Mouse (Mus musculus) lung, postnatal 0 days (tissue): Measurements from ENCODE around the gene Hist1h4j. TPM values are rescaled to one million over a fixed set of nuclear protein-coding genes. Genes with fewer than 3 reads are reported as not detected.
"Not testable (repeated sequence)": the region's sequence is repeated elsewhere in the genome, so short reads cannot be mapped to it uniquely, and the experiment has no call there.

Experiments
- ATAC-seq: fragments of 200-750 bp; cut with Nextera tagmentation; 2 replicates; pipeline ENCODE4 v1.8.0; 2017; ENCODE audit warnings: moderate library complexity
- DNase-seq: peaks from one replicate; pipeline ENCODE4 v3.0.0-alpha.2; 2016; ENCODE audit warnings: low spot score
- H3K27ac ChIP-seq: fragments of 300-500 bp; sonication (generic); 2 replicates; pipeline ENCODE4 v1.5.1; 2014; ENCODE audit warnings: antibody characterized with exemption, mild to moderate bottlenecking, low read length, mixed read lengths
- H3K27me3 ChIP-seq: fragments of 300-500 bp; sonication (generic); replicated peaks from 2 replicates; pipeline ENCODE4 v1.6.1; 2014; ENCODE audit warnings: low read length, mixed read lengths; ENCODE audit not compliant: insufficient read depth
- H3K36me3 ChIP-seq: fragments of 300-500 bp; sonication (generic); 2 replicates; pipeline ENCODE4 v1.6.1; 2014; ENCODE audit warnings: low read length, mixed read lengths; ENCODE audit not compliant: insufficient read depth
- H3K4me1 ChIP-seq: fragments of 300-500 bp; sonication (generic); 2 replicates; pipeline ENCODE4 v1.6.1; 2014; ENCODE audit warnings: antibody characterized with exemption, low read depth, low read length, mixed read lengths; ENCODE audit not compliant: insufficient read depth
- H3K4me2 ChIP-seq: fragments of 300-500 bp; sonication (generic); replicated peaks from 2 replicates; pipeline ENCODE4 v1.6.1; 2014; ENCODE audit warnings: low read depth, mild to moderate bottlenecking, low read length, moderate library complexity, mixed read lengths
- H3K4me3 ChIP-seq: fragments of 300-500 bp; sonication (generic); 2 replicates; pipeline ENCODE4 v1.5.1; 2014; ENCODE audit warnings: low read depth, low read length
- H3K9ac ChIP-seq: fragments of 300-500 bp; sonication (generic); replicated peaks from 2 replicates; pipeline ENCODE4 v1.6.1; 2014; ENCODE audit warnings: low read depth, mild to moderate bottlenecking
- H3K9me3 ChIP-seq: fragments of 300-500 bp; sonication (generic); 2 replicates; pipeline ENCODE4 v1.6.1; 2016; ENCODE audit warnings: low read length, mixed read lengths
- CTCF ChIP-seq: IDR thresholded peaks from 2 replicates; pipeline ENCODE4 v1.5.1; 2016; ENCODE audit warnings: antibody characterized with exemption, mild to moderate bottlenecking
- EP300 ChIP-seq: IDR thresholded peaks from 2 replicates; pipeline ENCODE4 v1.6.1; 2016; ENCODE audit warnings: antibody characterized with exemption, mild to moderate bottlenecking, control low read depth
- WGBS: fragments of 180-500 bp; shearing (Covaris S2); extraction: QIAGEN DNeasy Blood & Tissue Kit; methylation state at CpG from one replicate; pipeline ENCODE4 v1.1.7; 2014; 5-methylcytosine and 5-hydroxymethylcytosine counted together
- polyA plus RNA-seq: library from polyadenylated mRNA; unstranded; fragments of >200 nt; fragmentation: Nextera tagmentation; extraction: Ambion mirVana; gene quantifications from 2 replicates; pipeline ENCODE4 v1.2.1, GENCODE M21; 2015

The Hist1h4j gene
- polyA plus RNA-seq, result not detected in 2 replicates

DNA sequence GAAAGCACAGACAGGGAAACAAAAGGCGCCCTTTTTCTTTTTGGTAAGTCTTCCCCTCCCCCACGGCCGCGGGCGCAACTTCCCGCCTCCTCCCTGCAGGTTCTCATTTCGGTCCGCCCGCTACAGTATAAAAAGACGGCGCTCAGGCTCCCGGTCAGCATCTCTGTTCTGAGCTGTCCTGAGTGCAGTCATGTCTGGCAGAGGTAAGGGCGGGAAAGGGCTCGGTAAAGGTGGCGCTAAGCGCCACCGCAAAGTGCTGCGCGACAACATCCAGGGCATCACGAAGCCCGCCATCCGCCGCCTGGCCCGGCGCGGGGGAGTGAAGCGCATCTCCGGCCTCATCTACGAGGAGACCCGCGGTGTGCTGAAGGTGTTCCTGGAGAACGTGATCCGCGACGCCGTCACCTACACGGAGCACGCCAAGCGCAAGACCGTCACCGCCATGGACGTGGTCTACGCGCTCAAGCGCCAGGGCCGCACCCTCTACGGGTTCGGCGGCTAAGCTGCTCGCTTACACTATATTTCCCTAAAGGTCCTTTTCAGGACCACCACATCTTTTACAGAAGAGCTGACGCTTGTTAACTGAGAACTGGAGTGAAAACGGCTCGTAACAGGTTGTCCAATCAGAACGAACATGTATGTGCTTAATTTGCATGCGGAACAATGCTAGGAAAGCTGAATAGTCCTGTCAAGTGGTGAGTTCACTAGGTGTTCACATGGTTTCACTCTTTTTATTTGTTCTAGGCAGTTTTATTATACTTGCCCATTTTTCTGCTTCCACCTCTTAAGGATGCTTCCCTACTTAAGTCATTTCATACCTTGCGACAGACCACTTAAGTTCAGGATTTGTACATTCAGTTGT lies at the start of gene Hist1h4j:
Gene Hist1h4j (plus strand): TSS at position 159 of the 862 bp plus-strand sequence.
- DNase-seq, result peak; percentile 84
- Histone ChIP-seq H3K27ac (peak within 1 kb of the TSS; percentile 75), H3K9ac (peak within 1 kb of the TSS; percentile 2; the same call in 1 of the 2 replicates), H3K4me2 (peak within 1 kb of the TSS; percentile 61), H3K4me3 (peak within 1 kb of the TSS; percentile 47)
- H3K9me3 ChIP-seq, H3K36me3 ChIP-seq, H3K4me1 ChIP-seq, H3K27me3 ChIP-seq: not testable (repeated sequence)
- ATAC-seq, result peak; percentile 85
- whole genome bisulfite sequencing, result under 1% methylated on average over 39 of the region's 56 CpGs

DNA sequence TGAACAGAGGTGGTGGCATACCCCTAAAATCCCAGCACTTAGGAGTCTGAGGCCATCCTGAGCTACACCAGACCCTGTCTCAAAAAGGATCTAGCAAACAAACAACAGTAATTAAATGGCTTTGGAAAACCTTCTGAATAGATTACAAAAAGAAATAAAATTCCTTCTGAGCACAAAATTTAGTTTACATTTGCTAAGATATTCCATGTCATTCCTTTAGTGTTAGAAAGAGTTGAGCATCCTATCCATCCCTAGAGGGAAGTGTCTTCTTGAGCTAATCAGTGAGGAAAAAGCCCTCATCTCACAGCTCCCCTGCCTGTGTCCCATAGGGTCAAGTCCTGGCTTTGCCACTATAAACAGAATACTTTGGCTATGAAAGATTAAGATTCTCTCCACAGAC lies 37.1 kb upstream of the Hist1h4j start, which contains the start of gene Olfr1359:
Gene Olfr1359 (plus strand): TSS at position 301 of the 400 bp plus-strand sequence.
- ATAC-seq (no peak), DNase-seq (no peak)
- Histone ChIP-seq H3K27me3 (no peaks in the 10 kb centered on the region), H3K36me3 (no peaks in the 10 kb centered on the region), H3K27ac (no peak within 1 kb of the TSS), H3K9ac (no peak within 1 kb of the TSS), H3K4me3 (no peak within 1 kb of the TSS), H3K4me1 (no peaks in the 10 kb centered on the region), H3K9me3 (no peaks in the 10 kb centered on the region), H3K4me2 (no peak within 1 kb of the TSS)
- no peak for TF ChIP-seq EP300
- TF ChIP-seq CTCF, result no peak

DNA sequence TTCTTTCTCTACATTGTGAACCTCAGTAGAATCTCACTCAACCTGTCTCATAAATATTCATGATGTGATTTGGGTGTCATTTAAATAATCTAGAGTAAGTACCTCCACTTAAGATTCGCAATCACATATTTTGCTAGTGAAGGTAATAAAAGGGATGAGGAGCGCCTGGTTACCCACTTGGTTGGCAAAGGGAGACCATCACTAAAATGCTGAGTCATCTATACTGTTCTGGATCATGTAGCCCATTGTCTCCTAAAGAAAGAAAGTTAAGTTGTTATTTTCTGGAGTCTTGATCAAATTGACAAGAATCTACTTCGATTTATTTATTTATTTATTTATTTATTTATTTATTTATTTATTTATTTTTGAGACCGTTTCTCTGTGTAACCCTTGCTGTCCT lies 28.2 kb upstream of the Hist1h4j start:
- Histone ChIP-seq H3K4me1 (no peaks in the 10 kb centered on the region), H3K27ac (no peak overlapping the region), H3K4me2 (no peak overlapping the region), H3K27me3 (no peaks in the 10 kb centered on the region), H3K4me3 (no peak overlapping the region), H3K9ac (no peak overlapping the region), H3K9me3 (no peaks in the 10 kb centered on the region), H3K36me3 (no peaks in the 10 kb centered on the region)
- ATAC-seq (no peak), DNase-seq (no peak)
- WGBS, result 65% methylated on average over 4 of the region's 4 CpGs
- TF ChIP-seq CTCF (no peak), EP300 (no peak)

GRCm38 (mm10) chr13:21710031-21710711 lies 24.7 kb upstream of the Hist1h4j start:
- H3K36me3 ChIP-seq, result no peaks in the 10 kb centered on the region
- H3K4me1 ChIP-seq, result peaks cover 4% of the 10 kb centered on the region; the same call in 1 of the 2 replicates
- H3K27me3 ChIP-seq, result no peaks in the 10 kb centered on the region
- H3K9ac ChIP-seq, result peak overlapping the region; percentile 37; the same call in 1 of the 2 replicates
- peak overlapping the region; percentile 60 for H3K4me2 ChIP-seq
- WGBS, result under 1% methylated on average over 32 of the region's 32 CpGs
- peak overlapping the region; percentile 74 for H3K27ac ChIP-seq
- peak overlapping the region; percentile 72 for H3K4me3 ChIP-seq
- ATAC-seq (peak; percentile 83), DNase-seq (peak; percentile 95)
- H3K9me3 ChIP-seq, result no peaks in the 10 kb centered on the region
- TF ChIP-seq EP300, result peak; percentile 33; the same call in 1 of the 2 replicates
- TF ChIP-seq CTCF, result peak; percentile 88

DNA sequence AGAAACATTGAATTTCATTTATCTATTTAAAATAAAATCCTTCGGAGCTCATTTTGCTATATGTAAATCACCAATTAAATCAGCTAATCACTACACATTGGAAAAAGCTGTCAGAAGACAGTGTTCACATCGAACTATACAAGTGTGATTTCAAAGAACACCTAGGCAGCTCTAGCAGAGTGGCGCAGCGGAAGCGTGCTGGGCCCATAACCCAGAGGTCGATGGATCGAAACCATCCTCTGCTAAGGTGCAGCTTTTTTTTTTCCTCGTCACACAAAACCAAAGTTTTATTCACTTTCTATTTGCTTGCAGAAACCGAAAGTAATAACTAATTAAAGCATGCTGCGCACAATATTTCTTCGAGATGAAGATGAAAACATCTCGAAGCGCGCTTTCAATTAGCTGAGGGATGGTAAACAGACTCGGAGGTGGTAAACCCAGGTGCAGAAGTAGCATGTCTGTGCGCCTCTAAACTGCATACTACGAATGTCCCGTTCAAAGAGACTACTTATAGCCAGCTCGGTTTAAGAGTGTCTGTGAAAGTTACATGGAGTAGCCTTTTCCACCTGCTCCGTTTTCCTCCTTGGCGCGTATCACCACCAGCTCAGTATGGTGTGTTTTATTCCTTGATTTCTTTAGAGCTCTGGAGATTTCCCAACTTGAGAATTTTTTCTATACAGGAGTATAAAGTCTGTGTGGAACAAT lies 23.9 kb upstream of the Hist1h4j start:
- no peak overlapping the region for H3K9ac ChIP-seq
- no peaks in the 10 kb centered on the region for H3K27me3 ChIP-seq
- DNase-seq, result peak; percentile 71
- peak overlapping the region; percentile 60 for H3K4me2 ChIP-seq
- peak overlapping the region; percentile 72 for H3K4me3 ChIP-seq
- peak; percentile 76 for ATAC-seq
- peaks cover 8% of the 10 kb centered on the region; the same call in 1 of the 2 replicates for H3K4me1 ChIP-seq
- 3% methylated on average over 22 of the region's 22 CpGs for WGBS
- no peaks in the 10 kb centered on the region for H3K9me3 ChIP-seq
- TF ChIP-seq EP300 (no peak), CTCF (no peak)
- H3K36me3 ChIP-seq, result no peaks in the 10 kb centered on the region
- H3K27ac ChIP-seq, result no peak overlapping the region

GRCm38 (mm10) chr13:21711698-21712097 lies 23.2 kb upstream of the Hist1h4j start:
- H3K9me3 ChIP-seq, result no peaks in the 10 kb centered on the region
- DNase-seq (no peak), ATAC-seq (no peak)
- H3K36me3 ChIP-seq, result no peaks in the 10 kb centered on the region
- no peak overlapping the region for H3K27ac ChIP-seq
- WGBS, result 31% methylated on average over 4 of the region's 4 CpGs
- no peaks in the 10 kb centered on the region for H3K27me3 ChIP-seq
- peaks cover 8% of the 10 kb centered on the region; the same call in 1 of the 2 replicates for H3K4me1 ChIP-seq
- H3K4me2 ChIP-seq, result peak overlapping the region; percentile 60
- H3K4me3 ChIP-seq, result no peak overlapping the region
- no peak overlapping the region for H3K9ac ChIP-seq
- no peak for TF ChIP-seq CTCF
- TF ChIP-seq EP300, result no peak
